Comparison of ENCODE assay signal across 10 mouse cellular contexts in genomic region chr1:86416321-86416720, GRCm38 (mm10). TPM values are rescaled to one million over a fixed set of nuclear protein-coding genes. Genes with fewer than 3 reads are reported as not detected.
DNase-seq lines count a peak whose midpoint lies in the region; ATAC-seq and TF ChIP-seq lines count a peak whose summit lies in the region.
"Had no signal": no experiment of that assay in that cellular context is flagged by ENCODE, and none has a peak within 500 bp of the region (broad histone marks: within the 10 kb centered on the region; RNA-seq: fewer than 3 reads in every experiment).

No protein-coding gene starts in this region.

- no peaks in the 10 kb centered on the region for H3K9me3 ChIP-seq in liver, postnatal 0 days (ENCODE audit: low read length)
- no peaks in the 10 kb centered on the region for H3K9me3 ChIP-seq in liver, embryonic 12.5 days (replicated peaks)
- no peaks in the 10 kb centered on the region for H3K9me3 ChIP-seq in heart, embryonic 10.5 days

- no peaks in the 10 kb centered on the region for H3K27me3 ChIP-seq in liver, postnatal 0 days (ENCODE audit: insufficient read depth, low read length)
- no peaks in the 10 kb centered on the region for H3K27me3 ChIP-seq in liver, embryonic 12.5 days (replicated peaks)
- H3K27me3 ChIP-seq in heart, embryonic 10.5 days (ENCODE audit: insufficient read depth, poor library complexity, severe bottlenecking): 0 out of 2 replicates have a peak, but pooled peaks cover 5% of the 10 kb centered on the region

- peak; percentile 47 for DNase-seq in cerebellum, adult 9-10 months
- no peak for DNase-seq in cerebellum, adult 11-12 months
- peak; percentile 38 for DNase-seq in liver, postnatal 0 days
- DNase-seq in R1 (ENCODE audit: low read depth, low spot score): peak; percentile 42
- peak; percentile 46 for DNase-seq in lung, postnatal 10 days
- no peak for DNase-seq in heart, embryonic 10.5 days (ENCODE audit: low spot score)
- no peak for DNase-seq in left cerebral cortex, postnatal 36 days (ENCODE audit: low spot score in 2 of 2)
- DNase-seq: layer of hippocampus, postnatal 36 days had no signal

- 64% methylated on average over 6 of the region's 6 CpGs for WGBS in liver, postnatal 0 days (ENCODE audit: insufficient replicate concordance)
- 51% methylated on average over 6 of the region's 6 CpGs for WGBS in liver, embryonic 12.5 days (ENCODE audit: insufficient replicate concordance)
- 52% methylated on average over 6 of the region's 6 CpGs for WGBS in heart, embryonic 10.5 days

- ATAC-seq in liver, postnatal 0 days: no peak
- ATAC-seq in liver, embryonic 12.5 days: no peak

- no peak overlapping the region for H3K4me3 ChIP-seq in liver, postnatal 0 days (ENCODE audit: low read depth, low read length)
- H3K4me3 ChIP-seq in liver, embryonic 12.5 days: no peak overlapping the region
- H3K4me3 ChIP-seq in heart, embryonic 10.5 days: no peak overlapping the region

- TF ChIP-seq EP300 in liver, postnatal 0 days (IDR thresholded peaks at IDR 0.05; ENCODE audit: low read depth): no peak

- no peak overlapping the region for H3K27ac ChIP-seq in liver, postnatal 0 days (ENCODE audit: low read depth)
- no peak overlapping the region for H3K27ac ChIP-seq in liver, embryonic 12.5 days
- no peak overlapping the region for H3K27ac ChIP-seq in heart, embryonic 10.5 days

- intact Hi-C loops in left cerebral cortex, postnatal 36 days (cut with DNase I): no loop called here

- H3K9ac ChIP-seq in liver, postnatal 0 days (replicated peaks): no peak overlapping the region
- H3K9ac ChIP-seq in liver, embryonic 12.5 days: no peak overlapping the region

- peak; percentile 83 for TF ChIP-seq CTCF in liver, postnatal 0 days (IDR thresholded peaks at IDR 0.05; ENCODE audit: low read depth)

- H3K4me1 ChIP-seq in liver, postnatal 0 days (ENCODE audit: insufficient read depth): 0 out of 2 replicates have a peak, but pooled peaks cover 4% of the 10 kb centered on the region
- H3K4me1 ChIP-seq in liver, embryonic 12.5 days: peaks cover 14% of the 10 kb centered on the region
- H3K4me1 ChIP-seq in heart, embryonic 10.5 days: peaks cover 12% of the 10 kb centered on the region; the same call in 1 of the 2 replicates

- H3K36me3 ChIP-seq in liver, postnatal 0 days (replicated peaks; ENCODE audit: insufficient read depth, low read length): no peaks in the 10 kb centered on the region
- H3K36me3 ChIP-seq in liver, embryonic 12.5 days: no peaks in the 10 kb centered on the region
- no peaks in the 10 kb centered on the region for H3K36me3 ChIP-seq in heart, embryonic 10.5 days

- H3K4me2 ChIP-seq in liver, postnatal 0 days (ENCODE audit: low read depth, low read length): no peak overlapping the region
- no peak overlapping the region for H3K4me2 ChIP-seq in liver, embryonic 12.5 days

RNA-seq across cellular contexts. Expression of gene Nmur1, which starts 9.7 kb away (rescaled TPM):
- not detected in 2 replicates for polyA plus RNA-seq in liver, postnatal 0 days (2015; fragmentation: Nextera tagmentation; extraction: Ambion mirVana)
- polyA plus RNA-seq in liver, embryonic 12.5 days (2016; fragmentation: Nextera tagmentation; extraction: Ambion mirVana): 0.19 TPM in 1 of 2 replicates, not detected in the other
- 0.10 TPM in 1 of 2 replicates, not detected in the other for polyA plus RNA-seq in heart, embryonic 10.5 days (2016; fragmentation: Nextera tagmentation; extraction: Ambion mirVana)
- total RNA-seq in left cerebral cortex, postnatal 36 days (2021): not detected
- total RNA-seq: layer of hippocampus, postnatal 36 days had no signal
- polyA plus RNA-seq: neural tube, embryonic 14.5 days had no signal

RNA-seq across cellular contexts. Expression of gene Tex44, which starts 9.8 kb away (rescaled TPM):
- polyA plus RNA-seq in liver, postnatal 0 days (2015; fragmentation: Nextera tagmentation; extraction: Ambion mirVana): not detected in 2 replicates
- polyA plus RNA-seq in liver, embryonic 12.5 days (2016; fragmentation: Nextera tagmentation; extraction: Ambion mirVana): not detected in 2 replicates
- not detected in 2 replicates for polyA plus RNA-seq in heart, embryonic 10.5 days (2016; fragmentation: Nextera tagmentation; extraction: Ambion mirVana)
- total RNA-seq in left cerebral cortex, postnatal 36 days (2021): not detected
- total RNA-seq: layer of hippocampus, postnatal 36 days had no signal
- polyA plus RNA-seq: neural tube, embryonic 14.5 days had no signal

RNA-seq across cellular contexts. Expression of gene Ncl, which starts 57.1 kb away (rescaled TPM):
- 169 and 175 TPM in 2 replicates for polyA plus RNA-seq in liver, postnatal 0 days (2015; fragmentation: Nextera tagmentation; extraction: Ambion mirVana)
- polyA plus RNA-seq in liver, embryonic 12.5 days (2016; fragmentation: Nextera tagmentation; extraction: Ambion mirVana): 648 and 660 TPM in 2 replicates
- 345 and 518 TPM in 2 replicates for polyA plus RNA-seq in heart, embryonic 10.5 days (2016; fragmentation: Nextera tagmentation; extraction: Ambion mirVana)
- 100 to 1,000 TPM; 132 to 142 TPM for total RNA-seq in left cerebral cortex, postnatal 36 days (2021)

Comparison
In these comparisons a context has a peak if more than half of its experiments do, and no peak if none do; other contexts are left out.
1. DNase-seq: peak in cerebellum, adult 9-10 months (single experiment), liver, postnatal 0 days (single experiment), R1 (single experiment) and lung, postnatal 10 days (single experiment); none in cerebellum, adult 11-12 months (single experiment), heart, embryonic 10.5 days (single experiment) and left cerebral cortex, postnatal 36 days (0 of 2).